Mouse (Mus musculus) cerebellum, postnatal 36 days (tissue): Measurements from ENCODE around the gene Por.

Experiments
- DNase-seq, 2 experiments: peaks; one replicate each; pipeline ENCODE4 v3.0.0; 2021 to 2022; ENCODE audit warnings: mixed read lengths in 2 of 2

Por gene

DNA sequence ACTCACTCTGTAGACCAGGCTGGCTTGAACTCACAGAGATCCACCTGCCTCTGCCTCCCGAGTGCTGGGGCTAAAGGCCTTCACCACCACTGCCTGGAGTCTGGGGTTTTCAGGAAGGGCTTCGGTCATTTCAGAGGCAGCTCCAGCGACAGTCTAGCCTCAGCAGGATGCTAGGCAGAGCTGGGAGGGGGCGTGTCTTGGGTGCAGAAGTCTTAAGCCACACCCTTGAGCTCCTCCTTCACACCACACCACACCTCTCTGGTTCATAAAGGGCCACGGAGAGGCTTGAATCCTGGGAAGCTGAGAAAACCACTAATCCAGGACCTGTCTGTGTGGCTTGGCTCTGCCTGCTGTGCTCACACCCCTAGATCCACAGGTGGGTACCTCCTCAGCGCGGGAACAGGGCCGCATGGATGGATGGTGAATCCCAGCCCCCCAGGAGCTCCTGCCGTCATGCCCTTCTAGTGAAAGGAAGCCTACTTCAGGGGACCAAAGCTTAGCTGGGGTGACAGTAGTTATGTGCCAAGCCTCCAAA is at the start of gene Por:
Por (plus strand) TSS at position 293 of the 535 bp plus-strand sequence.
- DNase-seq = no peak

DNA sequence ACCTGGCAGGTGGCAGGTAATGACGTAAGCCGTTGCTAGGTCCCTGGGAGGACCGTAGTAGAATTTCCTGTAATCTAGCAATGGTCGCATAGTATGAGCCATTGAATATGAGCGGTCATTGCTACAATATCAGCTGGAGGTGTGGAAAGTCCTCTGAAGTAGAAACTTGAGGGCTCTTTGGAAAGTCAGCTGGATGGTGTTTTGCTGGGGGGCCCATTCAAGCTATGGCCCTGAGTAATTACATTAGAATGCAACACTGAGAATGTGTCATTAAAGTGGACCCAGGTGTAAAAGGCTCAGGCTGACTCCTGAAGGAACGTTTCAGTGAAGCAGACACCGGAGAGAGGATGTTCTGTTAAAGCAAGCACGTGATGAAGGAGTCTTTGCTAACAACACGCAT is 49.3 kb upstream of the Por start:
- DNase-seq = no peak

DNA sequence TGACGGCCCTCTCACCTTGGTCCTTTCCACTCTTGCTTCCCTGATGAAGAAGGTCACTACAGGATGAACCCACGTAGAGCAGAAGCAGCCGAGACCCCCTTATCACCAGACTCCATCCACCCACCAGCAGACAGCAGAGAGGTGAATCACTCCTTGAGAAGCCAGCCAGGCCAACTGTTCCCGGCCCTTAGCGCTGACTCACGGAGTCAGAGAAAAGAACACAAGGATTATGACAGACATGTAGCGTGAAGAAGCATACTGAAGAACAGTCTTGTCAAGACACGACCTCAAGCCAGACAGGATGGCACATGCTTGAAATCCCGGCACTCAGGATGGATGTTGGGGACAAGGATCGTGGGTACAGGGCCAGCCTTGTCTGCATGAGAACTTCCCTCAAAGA is 48.1 kb upstream of the Por start:
- DNase-seq = no peak

DNA sequence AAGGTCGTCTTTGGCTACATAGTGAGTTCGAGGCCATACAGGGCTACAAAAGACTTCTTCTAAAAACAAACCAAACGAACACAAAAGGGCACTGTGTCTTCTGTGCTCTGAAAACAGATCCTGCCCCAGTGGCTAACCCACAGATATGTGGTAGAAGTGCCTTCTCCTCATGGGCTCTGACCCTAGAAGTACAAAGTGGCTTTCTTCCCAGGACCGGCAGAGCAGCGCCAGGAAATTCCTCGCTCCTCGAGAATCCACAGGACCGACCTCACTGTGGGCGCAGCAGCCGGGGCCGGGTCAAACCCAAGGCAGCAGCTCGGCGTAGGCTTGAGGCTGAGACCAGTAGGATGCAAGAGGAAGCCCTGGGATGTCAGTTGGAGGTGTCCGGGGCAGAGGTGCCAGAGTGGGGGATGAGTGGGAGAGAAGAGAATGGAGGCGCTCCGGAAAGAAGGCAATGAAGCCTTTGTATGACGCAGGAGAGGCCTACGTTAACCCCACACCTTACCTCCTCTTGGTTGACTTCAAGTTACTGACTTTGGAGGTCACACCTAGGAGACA is 46.7 kb upstream of the Por start:
- DNase-seq = no peak

DNA sequence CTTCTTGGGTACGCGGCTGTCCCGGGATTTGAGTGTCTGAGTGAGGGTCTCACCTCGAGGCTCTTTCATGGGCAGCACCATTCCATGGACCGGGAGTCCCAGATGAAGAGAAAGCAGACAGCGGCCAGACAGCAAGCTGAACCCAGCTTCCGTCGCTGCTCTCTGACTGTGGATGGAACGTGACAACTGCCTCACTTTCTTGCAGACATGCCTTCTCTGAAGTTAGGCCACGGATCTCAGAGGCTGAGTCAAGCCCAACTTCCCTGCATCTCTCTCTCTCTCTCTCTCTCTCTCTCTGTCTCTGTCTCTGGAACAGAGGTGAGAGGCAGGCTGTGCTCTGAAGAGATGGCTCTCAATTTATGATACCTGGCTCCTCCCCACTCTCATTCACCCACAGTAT is 40.9 kb upstream of the Por start:
- DNase-seq = no peak

DNA sequence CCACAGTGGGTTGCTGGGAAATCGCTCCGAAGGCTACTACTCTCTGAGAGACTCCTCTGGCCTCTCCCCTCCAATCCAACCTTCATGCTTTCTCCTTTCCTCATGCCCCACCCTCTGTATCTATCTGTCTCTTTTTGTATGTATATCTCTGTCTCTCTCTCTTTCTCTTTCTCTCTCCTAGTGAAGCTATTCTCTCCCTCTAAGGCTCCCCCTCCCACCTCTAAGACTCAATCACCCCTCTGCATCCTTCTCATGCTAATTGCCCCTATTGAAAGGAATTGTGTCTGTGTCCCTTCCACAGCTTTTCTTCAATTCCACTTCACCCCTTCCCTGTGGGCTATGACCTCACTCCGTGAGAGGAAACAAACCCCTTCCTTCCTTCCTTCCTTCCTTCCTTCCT is 40.4 kb upstream of the Por start:
- DNase-seq = no peak

DNA sequence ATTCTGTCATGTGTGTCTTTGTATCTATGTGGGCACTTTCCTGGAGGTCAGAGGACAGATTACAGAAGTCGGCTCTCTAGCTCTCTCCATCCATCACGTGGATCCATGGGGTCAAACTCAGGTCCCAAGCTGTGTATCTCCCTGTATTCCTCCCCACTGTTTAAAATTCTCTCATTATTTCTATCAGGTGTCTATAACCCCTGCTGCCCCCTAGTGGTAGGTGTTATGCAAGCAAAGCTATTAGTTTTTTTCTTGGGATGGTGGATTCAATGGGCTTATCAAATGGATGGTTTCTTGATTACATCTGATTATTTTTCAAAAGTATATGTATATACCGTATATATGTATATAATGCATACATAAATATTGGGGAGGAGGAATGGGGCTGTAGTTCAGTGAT is 39.2 kb upstream of the Por start:
- DNase-seq = peak; percentile 62 to 75

DNA sequence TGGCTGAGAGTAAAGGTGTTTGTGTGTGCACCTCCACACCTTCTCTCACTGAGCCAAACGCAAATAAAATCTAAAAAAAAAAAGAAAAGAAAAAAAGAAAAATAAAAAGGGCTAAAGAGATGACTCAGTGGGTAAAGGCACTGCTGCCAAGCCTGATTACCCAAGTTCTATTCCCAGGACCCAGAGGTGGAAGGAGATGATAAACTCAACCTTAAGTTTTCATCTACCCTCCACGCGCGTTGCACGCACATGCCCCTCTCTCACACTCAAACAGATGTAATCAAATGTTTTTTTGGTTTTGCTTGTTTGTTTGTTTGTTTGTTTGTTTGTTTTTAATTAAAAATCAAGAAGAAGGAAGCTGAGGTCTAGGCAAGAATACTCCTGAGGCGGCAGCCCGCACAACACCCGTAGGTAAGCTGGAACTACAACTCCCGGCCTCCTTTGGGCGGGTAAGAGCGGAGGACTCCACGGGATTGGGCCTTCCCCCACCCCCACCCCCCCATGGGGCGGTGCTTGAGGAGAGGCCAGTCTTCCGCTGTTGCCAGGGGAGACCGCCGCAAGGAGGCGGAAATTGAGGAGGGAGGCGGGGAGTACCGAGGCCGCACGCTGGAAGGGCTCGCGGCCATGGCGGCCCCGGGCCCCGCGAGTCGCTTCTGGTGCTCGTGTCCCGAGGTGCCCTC is 37.6 kb upstream of the Por start, which contains the start of gene Rhbdd2:
Rhbdd2 (plus strand) TSS at position 502 of the 680 bp plus-strand sequence.
- peak; percentile 92 to 98 for DNase-seq

DNA sequence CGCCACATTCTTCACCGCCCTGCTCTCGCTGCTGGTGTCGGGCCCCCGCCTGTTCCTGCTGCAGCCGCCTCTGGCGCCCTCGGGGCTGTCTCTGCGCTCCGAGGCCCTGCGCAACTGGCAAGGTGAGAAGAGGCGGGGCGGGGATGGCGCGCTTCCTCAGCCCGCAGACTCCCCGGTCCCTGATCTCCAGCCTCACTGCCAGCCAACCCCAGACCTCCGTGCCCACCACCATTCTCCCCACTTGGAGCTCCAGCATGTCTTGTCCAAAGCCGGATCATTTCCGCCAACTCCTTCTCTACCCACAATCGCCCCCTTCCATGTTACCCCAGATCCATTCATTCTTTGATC is 37.1 kb upstream of the Por start:
- no peak for DNase-seq

DNA sequence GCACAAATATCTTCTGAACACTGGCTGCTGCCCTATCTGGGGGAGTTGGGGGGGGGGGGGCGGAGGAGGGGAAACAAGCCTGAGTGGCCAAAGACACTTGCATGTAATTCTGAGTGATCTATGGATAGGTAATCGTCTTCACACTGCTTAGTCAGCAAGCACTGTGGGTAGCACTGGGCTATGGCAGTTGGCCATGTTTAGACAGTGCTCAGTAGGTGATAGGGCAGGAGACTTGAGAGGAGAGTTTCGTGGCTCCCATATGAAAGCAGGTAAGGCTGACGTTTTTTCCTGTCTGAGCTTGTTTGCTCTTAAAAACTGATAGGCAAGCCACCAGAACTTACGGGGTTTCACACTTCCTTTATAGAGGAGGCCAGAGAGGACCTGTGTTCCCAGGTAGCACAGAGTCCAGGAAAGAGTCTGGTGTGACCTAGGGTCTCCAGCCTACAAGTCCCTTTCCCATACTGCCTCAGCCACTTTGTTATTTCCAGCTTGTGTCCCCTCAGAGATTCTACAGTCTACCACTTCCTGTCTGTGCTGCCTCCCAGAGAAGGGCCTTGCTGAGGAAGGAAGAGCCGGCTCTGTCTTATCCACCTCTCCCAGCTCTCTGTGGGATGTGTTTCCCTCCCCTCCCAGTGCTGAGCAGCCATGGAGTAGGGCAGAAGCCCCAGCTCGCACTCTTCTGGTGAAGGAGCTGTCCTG is 29.9 kb upstream of the Por start:
- no peak for DNase-seq

DNA sequence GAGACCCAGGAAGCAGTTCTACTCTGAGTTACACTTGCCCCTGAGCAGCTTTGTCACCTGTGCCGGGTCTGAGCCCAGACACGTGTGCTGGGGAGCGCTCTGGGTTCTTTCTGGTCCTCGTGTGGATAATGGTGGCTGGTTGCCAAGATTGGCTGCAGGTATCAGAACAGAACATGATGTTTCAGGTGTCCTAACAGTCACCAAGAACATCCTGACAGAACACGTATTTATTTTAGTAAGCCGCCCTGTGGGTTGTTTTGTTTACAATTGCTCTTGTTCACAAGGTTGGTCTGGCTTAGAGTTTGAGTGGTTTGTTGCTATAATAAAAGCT is 29.4 kb upstream of the Por start:
- DNase-seq = no peak

DNA sequence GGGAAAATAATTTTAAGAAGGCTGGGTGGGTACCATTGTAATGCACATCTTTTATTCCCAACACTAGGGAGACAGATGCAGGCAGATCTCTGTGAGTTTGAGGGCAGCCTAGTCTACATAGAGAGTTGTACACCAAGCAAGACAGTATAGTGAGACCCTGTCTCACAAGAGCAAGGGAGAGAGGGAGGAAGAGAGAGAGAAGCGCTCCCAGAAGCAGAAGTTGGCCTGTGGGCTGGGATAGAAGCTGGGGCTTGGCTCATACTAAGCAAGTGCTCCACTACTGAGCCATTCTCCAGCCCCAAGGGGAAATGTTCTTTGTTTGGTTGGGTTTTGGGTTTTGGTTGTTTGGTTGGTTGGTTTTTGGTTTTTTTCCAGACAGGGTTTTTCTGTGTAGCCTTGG is 28.8 kb upstream of the Por start:
- DNase-seq = no peak

DNA sequence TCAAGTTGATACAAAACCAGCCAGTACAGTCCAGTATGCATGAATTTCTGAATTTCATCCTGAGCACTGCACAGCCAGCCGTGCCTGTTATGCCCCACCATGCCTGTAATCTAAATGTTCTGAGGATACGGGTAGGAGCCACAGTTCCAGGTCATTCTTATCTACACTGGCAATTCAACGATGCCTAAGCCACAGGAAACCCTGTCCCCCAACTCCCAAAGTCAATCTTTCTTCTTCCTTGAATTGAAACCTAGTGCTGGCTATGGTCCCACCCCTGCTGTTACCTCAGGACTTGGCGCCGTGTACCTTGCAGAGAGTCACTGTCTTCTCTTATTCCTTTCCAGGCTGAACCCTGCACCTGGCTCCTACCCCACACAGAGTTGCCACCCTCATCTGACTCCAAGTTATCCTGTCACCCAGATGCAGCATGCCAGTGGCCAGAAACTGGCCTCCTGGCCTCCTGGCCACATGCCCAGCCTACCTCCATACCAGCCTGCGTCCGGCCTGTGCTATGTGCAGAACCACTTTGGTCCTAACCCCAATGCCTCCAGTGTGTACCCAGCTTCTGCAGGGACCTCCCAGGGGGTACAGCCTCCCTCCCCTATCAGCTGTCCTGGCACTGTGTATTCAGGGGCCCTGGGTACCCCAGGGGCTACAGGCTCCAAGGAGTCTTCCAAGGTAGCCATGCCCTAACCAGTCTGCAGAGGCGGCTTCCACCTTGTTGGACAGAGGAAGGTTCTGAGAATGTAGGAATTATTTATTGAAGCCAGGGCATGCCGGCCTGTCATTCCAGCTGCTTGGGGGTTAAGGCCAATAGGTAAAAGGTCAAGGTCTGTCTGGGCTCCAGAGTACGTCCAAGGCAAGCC is 26.9 kb upstream of the Por start:
- peak; percentile 9 to 18 for DNase-seq

DNA sequence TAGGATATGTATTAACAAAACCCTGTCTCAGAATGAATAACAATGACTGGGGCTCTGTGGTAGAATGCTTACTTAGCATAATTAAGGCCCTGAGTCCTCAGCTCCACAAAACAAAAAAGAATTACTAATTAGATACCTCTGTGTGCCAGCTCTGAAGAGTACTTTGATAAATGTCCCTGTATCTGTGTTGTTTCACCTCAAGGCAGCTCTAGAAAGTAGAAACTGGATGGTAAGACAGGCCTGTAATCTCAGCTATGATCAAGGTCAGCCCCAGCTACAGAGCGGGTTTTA is 26.3 kb upstream of the Por start:
- DNase-seq = no peak

DNA sequence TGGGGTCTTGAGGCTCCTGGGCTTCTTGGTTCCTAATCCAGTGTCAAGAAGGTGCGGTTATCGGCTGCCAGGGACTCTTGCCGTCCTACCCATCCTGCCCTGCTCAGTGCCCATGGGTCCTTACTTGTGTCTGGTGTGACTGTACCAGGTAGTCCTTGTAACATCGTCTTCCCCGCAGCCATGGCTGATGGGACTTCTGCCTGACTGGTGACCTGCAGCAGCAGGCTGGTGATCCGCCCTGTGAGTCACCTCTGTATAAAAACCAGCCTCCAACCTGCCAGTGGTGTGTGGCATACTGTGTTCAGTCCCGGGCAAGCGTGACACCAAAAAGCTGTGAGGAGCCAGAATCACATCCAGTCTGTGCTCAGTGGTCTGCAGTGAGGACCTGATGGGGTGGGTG is 26.0 kb upstream of the Por start:
- DNase-seq = no peak

DNA sequence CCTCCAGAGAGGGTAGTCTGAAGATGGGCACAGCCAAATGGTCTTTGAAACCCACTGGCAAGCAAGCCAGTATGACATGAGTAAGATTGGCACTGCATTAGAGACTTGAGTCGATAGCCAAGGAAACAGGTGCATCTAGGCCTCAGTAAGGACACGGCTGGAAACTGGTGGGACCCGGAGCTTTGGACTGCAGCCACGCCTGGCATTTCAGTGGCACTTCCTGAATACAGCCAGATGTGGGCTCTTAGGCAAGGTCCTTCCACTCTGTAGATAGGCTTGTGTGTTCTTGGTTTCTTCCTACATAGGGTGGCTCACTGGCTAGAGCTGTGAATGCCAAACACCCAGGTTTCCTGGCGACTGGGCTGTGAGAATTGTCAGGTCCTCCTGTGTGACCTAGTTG is 24.5 kb upstream of the Por start:
- no peak for DNase-seq

DNA sequence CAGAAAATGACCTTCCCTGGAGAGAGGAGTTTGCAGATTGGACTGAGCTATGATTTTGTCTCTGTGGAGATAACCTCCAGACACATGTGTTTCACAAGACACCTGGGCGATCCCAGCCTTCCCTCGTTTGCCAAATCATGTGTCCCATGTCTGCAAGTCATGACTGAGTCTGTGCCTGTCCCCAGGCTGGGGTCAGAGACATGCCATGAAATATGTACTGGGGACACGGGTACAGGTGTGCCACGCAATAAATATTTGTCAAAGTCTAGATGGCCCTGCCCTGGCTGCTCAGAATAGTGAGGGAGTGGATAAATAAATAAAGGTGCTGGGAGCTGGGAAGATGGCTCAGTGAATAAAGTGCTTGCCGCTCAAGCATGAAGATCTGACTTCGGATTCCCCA is 23.8 kb upstream of the Por start:
- no peak for DNase-seq

DNA sequence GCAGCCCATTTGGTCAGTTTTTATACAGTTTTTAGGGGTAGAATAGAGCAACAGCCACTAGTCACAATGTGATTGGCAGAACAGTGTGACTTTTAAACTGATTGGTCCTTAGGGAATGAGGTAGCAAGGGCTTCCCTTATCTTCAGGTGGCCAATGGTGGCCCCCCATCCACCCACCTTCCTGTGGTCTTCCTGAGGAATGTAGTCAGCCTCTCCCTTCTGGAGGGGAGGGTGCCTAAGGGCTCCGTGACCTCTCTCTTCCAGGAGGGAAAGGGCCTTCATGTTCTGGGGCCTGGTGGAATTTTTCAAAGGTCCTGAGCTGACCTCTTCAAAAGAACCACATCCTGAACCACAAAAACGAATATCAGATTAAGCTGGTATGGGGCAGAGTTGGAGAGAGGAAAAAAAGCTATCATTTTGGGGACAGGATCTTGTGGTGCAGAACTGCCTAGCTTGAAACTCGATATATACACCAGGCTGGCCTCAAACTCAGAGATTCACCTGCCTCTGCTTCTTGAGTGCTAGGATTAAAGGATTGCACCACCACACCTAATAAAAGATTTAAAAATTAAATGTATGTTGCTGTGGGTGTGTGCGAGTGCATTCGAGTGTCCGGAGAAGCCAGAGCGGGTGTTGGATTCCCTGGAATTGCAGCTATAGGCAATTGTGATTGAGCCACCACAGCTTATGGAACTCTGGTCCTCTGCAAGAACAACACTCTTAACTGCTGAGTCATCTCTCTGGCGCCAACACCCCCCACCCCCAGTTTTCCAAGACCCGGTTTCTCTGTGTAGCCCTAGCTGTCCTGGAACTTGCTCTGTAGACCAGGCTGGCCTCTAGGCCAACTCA is 21.1 kb upstream of the Por start:
- DNase-seq = no peak

DNA sequence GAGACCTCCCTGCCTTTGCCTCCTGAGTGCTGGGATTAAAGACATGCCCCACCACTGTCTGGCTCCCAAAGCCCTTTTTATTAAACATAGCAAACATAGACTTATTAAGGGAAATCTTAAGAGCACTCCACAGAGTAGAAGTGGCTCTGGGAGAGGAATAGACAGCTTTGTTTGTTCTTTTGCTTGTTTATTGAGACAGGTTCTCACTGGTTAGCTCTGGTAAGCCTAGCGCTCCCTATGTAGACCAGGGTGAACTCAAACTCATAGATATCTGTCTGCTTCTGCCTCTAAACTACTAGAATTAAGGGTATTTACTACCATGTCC is 20.6 kb upstream of the Por start:
- DNase-seq = no peak

DNA sequence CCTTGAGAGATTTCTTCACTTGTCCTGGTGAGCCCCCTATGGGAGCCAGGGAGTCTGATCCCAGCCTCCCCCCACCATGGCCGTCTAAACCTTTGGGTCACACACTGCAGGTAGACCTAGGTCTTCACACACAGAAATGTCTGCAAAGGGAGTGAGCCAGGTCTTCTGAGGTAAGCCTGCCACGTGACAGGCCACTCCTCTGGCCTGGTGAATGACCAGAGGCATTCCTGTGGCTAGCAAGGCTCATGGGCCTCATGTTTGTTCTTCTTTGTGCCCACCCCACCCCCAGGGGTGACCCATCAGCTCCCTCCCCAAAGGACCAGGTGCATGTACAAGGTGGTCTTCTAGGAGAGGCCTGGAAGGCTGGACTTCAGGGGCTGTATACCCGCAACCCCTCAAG is 18.3 kb upstream of the Por start:
- DNase-seq = no peak

DNA sequence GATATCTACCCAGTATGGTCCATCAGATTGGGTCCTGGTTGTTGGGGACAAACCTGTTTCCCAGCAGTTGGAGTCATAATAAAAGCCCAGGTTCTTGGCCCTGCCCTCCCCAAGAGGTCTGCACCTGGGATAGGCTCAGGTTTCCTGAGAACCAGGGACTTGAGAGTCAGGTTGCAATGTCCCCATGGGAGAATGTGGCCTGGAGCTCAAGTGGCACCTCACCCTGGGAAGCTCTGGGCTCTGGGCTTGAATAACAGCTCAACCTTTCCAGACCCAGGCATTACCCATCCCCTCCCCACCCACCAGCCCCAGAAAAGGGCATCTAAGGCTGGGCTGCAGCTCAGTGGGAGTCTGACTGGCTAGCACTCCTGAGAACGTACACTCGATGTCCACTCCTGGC is 16.6 kb upstream of the Por start:
- no peak for DNase-seq

DNA sequence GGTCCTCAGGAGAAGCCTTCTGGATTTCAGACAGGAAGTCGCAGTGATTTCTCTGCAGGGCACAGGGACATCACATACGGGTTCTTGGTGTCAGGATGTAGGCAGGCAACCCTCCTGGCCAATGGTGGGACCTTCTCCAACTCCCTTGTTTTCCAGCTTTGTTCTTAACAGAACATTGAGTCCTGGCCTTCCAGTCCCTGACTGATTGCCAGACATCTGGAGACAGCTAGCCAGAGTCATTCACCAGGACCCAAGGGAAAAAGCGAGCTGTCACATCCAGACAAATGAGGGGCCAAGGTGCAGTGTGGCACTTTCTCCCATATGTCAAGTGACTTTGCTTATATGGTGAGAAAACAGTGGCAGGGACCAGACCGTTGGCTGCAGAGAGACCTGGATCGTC is 13.8 kb upstream of the Por start:
- DNase-seq = no peak

DNA sequence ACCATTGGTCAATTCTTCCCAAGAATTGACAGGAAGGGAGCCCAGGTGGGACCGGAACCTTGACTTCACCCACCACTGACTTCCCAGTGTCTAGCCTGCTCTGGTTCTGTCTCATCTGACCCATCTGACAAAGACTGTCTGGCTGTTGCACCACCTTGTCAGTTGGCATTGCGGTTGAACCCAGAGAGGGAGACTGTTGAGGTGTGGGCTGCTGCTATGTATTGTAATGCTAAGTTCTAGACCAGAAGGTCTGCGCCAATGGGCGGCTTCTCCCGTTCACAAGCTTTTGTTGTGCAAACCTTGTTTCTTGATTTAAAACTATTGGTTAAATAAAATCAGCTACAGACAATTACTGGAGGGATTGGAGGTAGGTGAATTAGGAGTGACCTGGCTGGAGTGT is 12.7 kb upstream of the Por start:
- no peak for DNase-seq
